Mouse (Mus musculus) forebrain, postnatal 0 days (tissue): ENCODE measurements around the gene Eif4g1. TPM values are rescaled to one million over a fixed set of nuclear protein-coding genes. Genes with fewer than 3 reads are reported as not detected.

ENCODE experiments used
- ATAC-seq: fragments of 200-750 bp; cut with Nextera tagmentation; 2 replicates; pipeline ENCODE4 v1.8.0; 2017; ENCODE audit warnings: mild to moderate bottlenecking, moderate library complexity
- DNase-seq: peaks from one replicate; pipeline ENCODE4 v3.0.0-alpha.2; 2015
- H3K27ac ChIP-seq: fragments of 300-500 bp; sonication (generic); 2 replicates; pipeline ENCODE4 v1.5.1; 2014; ENCODE audit warnings: low read depth, mild to moderate bottlenecking, antibody characterized with exemption, low read length, moderate library complexity, mixed read lengths
- H3K27me3 ChIP-seq: fragments of 300-500 bp; sonication (generic); 2 replicates; pipeline ENCODE4 v1.6.1; 2014; ENCODE audit warnings: mild to moderate bottlenecking, low read length, mixed read lengths; ENCODE audit not compliant: insufficient read depth
- H3K36me3 ChIP-seq: fragments of 300-500 bp; sonication (generic); 2 replicates; pipeline ENCODE4 v1.6.1; 2014; ENCODE audit warnings: mild to moderate bottlenecking, moderate library complexity; ENCODE audit not compliant: insufficient read depth
- H3K4me1 ChIP-seq: fragments of 300-500 bp; sonication (generic); 2 replicates; pipeline ENCODE4 v1.6.1; 2014; ENCODE audit warnings: antibody characterized with exemption; ENCODE audit not compliant: insufficient read depth
- H3K4me2 ChIP-seq: fragments of 300-500 bp; sonication (generic); 2 replicates; pipeline ENCODE4 v1.6.1; 2014; ENCODE audit warnings: low read depth, mild to moderate bottlenecking, moderate library complexity
- H3K4me3 ChIP-seq: fragments of 300-500 bp; sonication (generic); 2 replicates; pipeline ENCODE4 v1.5.1; 2014; ENCODE audit warnings: low read depth, low read length, mixed read lengths
- H3K9ac ChIP-seq: fragments of 300-500 bp; sonication (generic); 2 replicates; pipeline ENCODE4 v1.6.1; 2014; ENCODE audit warnings: mild to moderate bottlenecking
- H3K9me3 ChIP-seq: fragments of 300-500 bp; sonication (generic); 2 replicates; pipeline ENCODE4 v1.6.1; 2016; ENCODE audit warnings: low read length
- CTCF ChIP-seq: sonication (generic); IDR thresholded peaks from 2 replicates; pipeline ENCODE4 v1.5.1; 2016; ENCODE audit warnings: antibody characterized with exemption, control low read depth, low read depth
- WGBS: fragments of 180-500 bp; shearing (Covaris S2); extraction: QIAGEN DNeasy Blood & Tissue Kit; methylation state at CpG from one replicate; pipeline ENCODE4 v1.1.7; 2014; 5-methylcytosine and 5-hydroxymethylcytosine counted together
- polyA plus RNA-seq: library from polyadenylated mRNA; unstranded; fragments of >200 nt; fragmentation: Nextera tagmentation; extraction: Ambion mirVana; gene quantifications from 2 replicates; pipeline ENCODE4 v1.2.1, GENCODE M21; 2015
- total RNA-seq: library from RNA; depleted of rRNA; stranded (reverse); fragments of >200 nt; gene quantifications from 2 replicates; pipeline ENCODE4 v1.2.3, GENCODE M21; 2014

Eif4g1 gene
- total and polyA plus RNA-seq, 2 experiments from 2014 or later: 111 to 282 TPM

DNA sequence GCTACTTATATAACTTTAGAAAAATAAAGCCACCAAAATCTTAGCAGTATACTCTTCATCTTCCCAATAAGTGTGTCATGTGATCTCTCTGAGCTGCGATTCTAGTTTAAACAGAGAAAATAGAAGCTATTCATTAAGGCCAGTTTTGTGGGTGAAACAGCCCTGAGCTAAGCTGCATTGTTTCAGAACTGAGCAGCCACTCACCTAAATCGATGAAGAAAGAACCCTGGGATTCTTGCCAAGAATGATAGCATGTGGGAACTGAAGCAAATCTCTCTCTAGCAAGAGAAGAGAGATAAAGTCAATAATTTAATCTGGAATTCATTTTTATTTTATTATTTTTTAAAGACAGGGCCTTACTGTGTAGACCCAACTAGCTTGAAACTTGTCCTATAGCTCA, 44.9 kb upstream of the Eif4g1 start:
- Histone ChIP-seq H3K36me3 (no peaks in the 10 kb centered on the region), H3K9me3 (no peaks in the 10 kb centered on the region), H3K27me3 (no peaks in the 10 kb centered on the region), H3K4me3 (no peak overlapping the region), H3K27ac (no peak overlapping the region), H3K4me1 (peaks cover 5% of the 10 kb centered on the region; the same call in 1 of the 2 replicates), H3K4me2 (no peak overlapping the region), H3K9ac (no peak overlapping the region)
- DNase-seq (no peak), ATAC-seq (no peak)
- no peak for TF ChIP-seq CTCF
- WGBS: 14% methylated on average over 2 of the region's 2 CpGs

DNA sequence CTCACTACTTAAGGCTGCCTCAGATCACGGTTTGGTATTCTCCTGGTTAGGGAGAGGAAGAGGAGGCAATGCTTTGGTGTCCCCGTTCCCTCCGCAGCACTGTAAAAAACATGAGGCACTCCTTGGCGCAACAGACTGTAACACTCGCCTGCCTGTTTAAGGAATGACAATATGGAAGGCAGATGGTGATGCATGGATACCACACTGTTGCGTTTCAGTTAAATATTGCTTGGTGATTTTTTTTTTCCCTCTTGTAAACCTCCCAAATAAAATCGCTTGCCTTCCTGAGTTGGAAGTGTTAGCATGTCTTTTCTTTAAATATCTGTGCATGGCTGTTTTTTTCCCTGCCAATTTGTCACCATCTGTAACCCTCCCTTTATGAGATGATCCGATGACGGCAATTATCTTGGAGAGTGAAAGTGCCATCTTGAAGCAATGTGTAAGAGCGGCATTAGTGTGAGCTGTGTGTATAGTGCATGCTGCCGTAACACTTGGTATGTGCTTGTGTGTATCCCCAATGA, 39.2 kb upstream of the Eif4g1 start:
- no peak overlapping the region for H3K9ac ChIP-seq
- no peak for TF ChIP-seq CTCF
- ATAC-seq: peak; percentile 87
- peak overlapping the region; percentile 91 for H3K4me2 ChIP-seq
- no peaks in the 10 kb centered on the region; the same call in 1 of the 2 replicates for H3K36me3 ChIP-seq
- WGBS: 28% methylated on average over 11 of the region's 11 CpGs
- H3K4me3 ChIP-seq: peak overlapping the region; percentile 57
- H3K9me3 ChIP-seq: no peaks in the 10 kb centered on the region
- peak; percentile 84 for DNase-seq
- H3K27ac ChIP-seq: peak overlapping the region; percentile 79
- no peaks in the 10 kb centered on the region for H3K27me3 ChIP-seq
- H3K4me1 ChIP-seq: peaks cover 5% of the 10 kb centered on the region; the same call in 1 of the 2 replicates

DNA sequence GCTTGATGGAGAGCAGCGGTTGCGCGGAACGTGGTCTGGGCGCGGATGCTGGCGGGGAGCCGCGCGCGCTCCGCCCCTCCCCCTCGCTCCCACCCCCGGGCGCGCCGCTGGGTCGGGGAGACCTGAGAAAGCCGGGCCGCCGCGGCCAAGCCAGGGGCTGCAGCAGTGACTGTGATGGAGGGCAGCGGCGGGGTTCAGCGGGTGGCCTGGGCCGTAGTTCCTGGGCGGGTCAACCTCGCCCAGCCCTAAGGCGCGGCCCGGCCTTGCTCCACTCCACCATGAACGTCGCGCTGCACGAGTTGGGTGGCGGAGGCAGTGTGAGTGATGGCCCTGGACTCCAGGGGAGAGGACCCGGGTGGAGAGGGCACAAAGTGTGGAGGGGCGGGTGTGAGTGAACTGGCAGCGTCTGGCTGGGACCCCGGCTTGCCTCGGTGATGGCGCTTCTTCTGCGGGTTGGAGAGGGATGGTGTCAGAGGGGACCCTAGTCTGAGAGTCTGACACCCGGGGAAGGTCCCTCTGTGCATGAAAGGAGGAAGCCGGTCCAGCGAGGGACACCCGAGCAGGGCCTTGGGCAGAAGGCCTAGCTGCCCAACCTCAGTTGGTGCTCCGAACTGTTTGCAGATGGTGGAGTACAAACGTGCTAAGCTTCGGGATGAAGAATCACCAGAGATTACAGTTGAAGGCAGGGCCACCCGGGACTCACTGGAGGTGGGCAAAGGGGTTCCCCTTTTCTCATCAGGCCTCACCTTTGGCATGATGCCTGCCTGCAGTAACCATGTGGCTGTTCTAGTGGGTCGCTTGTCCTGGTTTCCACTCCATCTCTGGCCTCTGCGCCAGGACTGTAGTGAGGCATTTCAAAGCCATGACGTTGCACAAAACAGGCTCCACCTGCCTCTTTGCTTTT, 38.1 kb upstream of the Eif4g1 start, which contains the start of gene Ece2:
Ece2 (plus strand) TSS at position 98 of the 904 bp plus-strand sequence.
- no peak for TF ChIP-seq CTCF
- 6% methylated on average over 49 of the region's 54 CpGs for WGBS
- Histone ChIP-seq H3K4me3 (peak within 1 kb of the TSS; percentile 57), H3K36me3 (no peaks in the 10 kb centered on the region; the same call in 1 of the 2 replicates), H3K9me3 (no peaks in the 10 kb centered on the region), H3K27ac (peak within 1 kb of the TSS; percentile 79), H3K9ac (peak within 1 kb of the TSS; percentile 78), H3K27me3 (no peaks in the 10 kb centered on the region), H3K4me2 (peak within 1 kb of the TSS; percentile 91), H3K4me1 (peaks cover 5% of the 10 kb centered on the region; the same call in 1 of the 2 replicates)
- DNase-seq (peak; percentile 55), ATAC-seq (peak; percentile 53)

DNA sequence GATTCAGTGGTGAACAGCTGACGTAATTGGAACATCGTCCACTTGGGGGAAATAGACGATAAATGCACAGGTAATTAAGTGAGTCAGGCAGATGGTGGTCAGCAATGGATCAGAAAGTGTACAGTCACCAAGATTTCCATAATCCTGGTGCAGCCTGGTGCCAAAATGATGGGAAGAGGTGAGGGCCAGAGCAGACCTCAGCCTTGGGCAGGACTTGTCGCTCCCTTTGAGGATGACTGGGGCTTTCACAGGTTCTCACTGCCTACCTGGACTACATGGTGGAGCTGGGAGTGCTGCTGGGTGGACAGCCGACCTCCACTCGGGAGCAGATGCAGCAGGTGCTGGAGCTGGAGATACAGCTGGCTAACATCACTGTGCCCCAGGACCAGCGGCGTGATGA, 30.7 kb upstream of the Eif4g1 start:
- Histone ChIP-seq H3K9ac (no peak overlapping the region), H3K27me3 (no peaks in the 10 kb centered on the region), H3K36me3 (no peaks in the 10 kb centered on the region; the same call in 1 of the 2 replicates), H3K9me3 (no peaks in the 10 kb centered on the region), H3K4me2 (no peak overlapping the region), H3K27ac (no peak overlapping the region), H3K4me3 (no peak overlapping the region), H3K4me1 (peaks cover 7% of the 10 kb centered on the region; the same call in 1 of the 2 replicates)
- ATAC-seq: no peak
- WGBS: 85% methylated on average over 8 of the region's 8 CpGs
- no peak for DNase-seq
- no peak for TF ChIP-seq CTCF

DNA sequence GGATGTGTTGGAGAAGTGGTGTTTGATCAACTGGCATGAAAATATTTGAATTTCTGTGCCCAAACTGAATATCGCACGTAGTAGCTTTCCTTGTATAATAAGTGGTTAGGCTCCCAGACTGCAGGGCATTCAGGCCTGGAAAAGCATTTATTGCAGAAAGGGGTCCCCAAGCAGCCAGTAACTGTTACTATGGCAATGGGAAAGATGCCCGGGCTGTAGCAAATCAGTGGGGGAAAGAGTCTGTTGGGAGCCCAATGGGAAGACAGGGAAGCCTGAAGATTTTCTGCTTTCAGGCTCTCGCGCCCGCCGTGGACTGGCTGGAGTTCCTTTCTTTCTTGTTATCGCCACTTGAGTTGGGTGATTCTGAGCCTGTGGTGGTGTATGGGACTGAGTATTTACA, 29.7 kb upstream of the Eif4g1 start:
- Histone ChIP-seq H3K4me1 (peaks cover 7% of the 10 kb centered on the region; the same call in 1 of the 2 replicates), H3K9me3 (no peaks in the 10 kb centered on the region), H3K36me3 (no peaks in the 10 kb centered on the region), H3K27me3 (no peaks in the 10 kb centered on the region), H3K4me2 (peak overlapping the region; percentile 35), H3K27ac (peak overlapping the region; percentile 58; the same call in 1 of the 2 replicates), H3K4me3 (no peak overlapping the region), H3K9ac (no peak overlapping the region)
- no peak for TF ChIP-seq CTCF
- peak; percentile 88 for DNase-seq
- peak; percentile 93 for ATAC-seq
- WGBS: 30% methylated on average over 8 of the region's 8 CpGs

DNA sequence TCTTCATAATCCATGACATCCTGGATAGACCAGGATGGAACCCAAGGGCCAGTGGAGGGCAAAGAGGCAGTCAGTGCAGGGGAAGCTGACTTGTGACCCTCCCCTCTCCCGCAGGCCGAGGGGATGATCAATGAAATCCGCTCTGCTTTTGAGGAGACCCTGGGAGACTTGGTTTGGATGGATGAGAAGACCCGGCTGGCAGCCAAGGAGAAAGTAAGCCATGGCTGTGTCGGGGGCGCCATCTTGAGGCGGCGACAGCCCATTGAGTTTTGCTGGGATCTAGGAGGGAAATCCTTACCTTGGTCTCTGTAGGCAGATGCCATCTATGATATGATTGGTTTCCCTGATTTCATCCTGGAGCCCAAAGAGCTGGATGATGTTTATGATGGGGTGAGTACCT, 26.0 kb upstream of the Eif4g1 start:
- WGBS: 1% methylated on average over 8 of the region's 8 CpGs
- Histone ChIP-seq H3K4me1 (peaks cover 7% of the 10 kb centered on the region; the same call in 1 of the 2 replicates), H3K9ac (no peak overlapping the region), H3K27me3 (no peaks in the 10 kb centered on the region), H3K27ac (no peak overlapping the region), H3K9me3 (no peaks in the 10 kb centered on the region), H3K4me3 (no peak overlapping the region), H3K36me3 (peaks cover 20% of the 10 kb centered on the region), H3K4me2 (no peak overlapping the region)
- peak; percentile 68 for ATAC-seq
- peak; percentile 88 for DNase-seq
- peak; percentile 91 for TF ChIP-seq CTCF

DNA sequence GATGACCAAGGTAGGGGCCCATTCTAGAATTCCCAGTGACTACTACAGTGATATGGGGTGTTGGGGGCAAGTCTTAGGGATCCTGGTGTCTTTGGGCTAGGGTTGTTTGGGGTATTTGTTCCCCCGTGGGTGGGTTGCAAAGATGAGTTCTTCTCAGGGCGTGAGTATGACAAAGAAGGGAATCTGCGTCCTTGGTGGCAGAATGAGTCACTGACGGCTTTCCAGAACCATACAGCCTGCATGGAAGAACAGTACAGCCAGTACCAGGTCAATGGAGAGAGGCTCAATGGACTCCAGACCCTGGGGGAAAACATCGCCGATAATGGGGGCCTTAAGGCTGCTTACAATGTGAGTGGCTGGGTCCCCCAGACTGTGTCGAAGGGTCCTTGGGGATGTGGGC, 24.2 kb upstream of the Eif4g1 start:
- H3K36me3 ChIP-seq: peaks cover 20% of the 10 kb centered on the region
- TF ChIP-seq CTCF: no peak
- 90% methylated on average over 7 of the region's 7 CpGs for whole genome bisulfite sequencing
- no peak overlapping the region for H3K4me3 ChIP-seq
- H3K4me2 ChIP-seq: no peak overlapping the region
- H3K9ac ChIP-seq: no peak overlapping the region
- H3K4me1 ChIP-seq: no peaks in the 10 kb centered on the region
- H3K27ac ChIP-seq: no peak overlapping the region
- DNase-seq (no peak), ATAC-seq (no peak)
- H3K9me3 ChIP-seq: no peaks in the 10 kb centered on the region
- no peaks in the 10 kb centered on the region for H3K27me3 ChIP-seq
